7 mouse cellular contexts compared by ENCODE assay signal in genomic region chr1:52113666-52114069, GRCm38 (mm10). TPM values are rescaled to one million over a fixed set of nuclear protein-coding genes. Genes with fewer than 3 reads are reported as not detected.
DNase-seq lines count a peak whose midpoint lies in the region; ATAC-seq and TF ChIP-seq lines count a peak whose summit lies in the region.

No protein-coding gene starts in this region.

- H3K4me2 ChIP-seq in embryonic facial prominence, embryonic 12.5 days (replicated peaks): peak overlapping the region; percentile 52
- peak overlapping the region; percentile 62 for H3K4me2 ChIP-seq in limb, embryonic 12.5 days
- H3K4me2 ChIP-seq in midbrain, embryonic 15.5 days: peak overlapping the region; percentile 51

- H3K4me3 ChIP-seq in embryonic facial prominence, embryonic 12.5 days: peak overlapping the region; percentile 30
- peak overlapping the region; percentile 48 for H3K4me3 ChIP-seq in kidney, adult 2 months (ENCODE audit: insufficient read depth, low read depth, low read length)
- peak overlapping the region; percentile 36 for H3K4me3 ChIP-seq in limb, embryonic 12.5 days (replicated peaks)
- H3K4me3 ChIP-seq in midbrain, embryonic 15.5 days: peak overlapping the region; percentile 30
- H3K4me3 ChIP-seq in spleen, adult 2 months (ENCODE audit: extremely low read depth, insufficient read depth, insufficient read length): peak overlapping the region; percentile 44

- H3K27me3 ChIP-seq in embryonic facial prominence, embryonic 12.5 days: no peaks in the 10 kb centered on the region
- H3K27me3 ChIP-seq in kidney, adult 2 months (replicated peaks; ENCODE audit: control insufficient read depth, insufficient read depth, low read length): no peaks in the 10 kb centered on the region
- no peaks in the 10 kb centered on the region for H3K27me3 ChIP-seq in limb, embryonic 12.5 days
- 0 out of 2 replicates have a peak, but pooled peaks cover 3% of the 10 kb centered on the region for H3K27me3 ChIP-seq in midbrain, embryonic 15.5 days (replicated peaks)
- H3K27me3 ChIP-seq in spleen, adult 2 months (ENCODE audit: control insufficient read depth, insufficient read depth, low read length): no peaks in the 10 kb centered on the region

- peak; percentile 99 for DNase-seq in adrenal gland, postnatal 25 days
- peak; percentile 98 to 99 for DNase-seq in heart, adult 18-20 months
- DNase-seq in kidney, adult 2 months: peak; percentile 99
- peak; percentile 93 to 97 for DNase-seq in spleen, adult 2 months (ENCODE audit: low read depth in 1 of 2, low spot score in 2 of 2)

- 1% methylated on average over 32 of the region's 32 CpGs for WGBS in embryonic facial prominence, embryonic 12.5 days
- WGBS in kidney, adult 2 months: under 1% methylated on average over 32 of the region's 32 CpGs
- under 1% methylated on average over 32 of the region's 32 CpGs for WGBS in limb, embryonic 12.5 days
- WGBS in midbrain, embryonic 15.5 days: under 1% methylated on average over 32 of the region's 32 CpGs
- under 1% methylated on average over 32 of the region's 32 CpGs for WGBS in spleen, adult 2 months

- peak; percentile 95 for ATAC-seq in embryonic facial prominence, embryonic 12.5 days (ENCODE audit: insufficient number of reproducible peaks, insufficient read depth, low FRiP score, low TSS enrichment)
- ATAC-seq in limb, embryonic 12.5 days (ENCODE audit: insufficient number of reproducible peaks, insufficient read depth, low FRiP score, low TSS enrichment, low read depth): peak; percentile 94
- peak; percentile 97 for ATAC-seq in midbrain, embryonic 15.5 days (replicated peaks)

- no peaks in the 10 kb centered on the region for H3K36me3 ChIP-seq in embryonic facial prominence, embryonic 12.5 days
- H3K36me3 ChIP-seq in kidney, adult 2 months (ENCODE audit: control insufficient read depth, insufficient read depth, low read length): no peaks in the 10 kb centered on the region
- no peaks in the 10 kb centered on the region for H3K36me3 ChIP-seq in limb, embryonic 12.5 days
- no peaks in the 10 kb centered on the region for H3K36me3 ChIP-seq in midbrain, embryonic 15.5 days (replicated peaks)
- no peaks in the 10 kb centered on the region for H3K36me3 ChIP-seq in spleen, adult 2 months (ENCODE audit: control insufficient read depth, insufficient read depth, low read length)

- TF ChIP-seq POLR2A in kidney, adult 2 months (IDR thresholded peaks at IDR 0.05; ENCODE audit: low read depth, low read length): peak; percentile 65
- TF ChIP-seq POLR2A in spleen, adult 2 months (IDR thresholded peaks at IDR 0.05; ENCODE audit: low read depth, low read length): peak; percentile 78

- H3K27ac ChIP-seq in embryonic facial prominence, embryonic 12.5 days: peak overlapping the region; percentile 64; the same call in 1 of the 2 replicates
- peak overlapping the region; percentile 69 for H3K27ac ChIP-seq in kidney, adult 2 months (ENCODE audit: insufficient read depth, low read depth, low read length)
- H3K27ac ChIP-seq in limb, embryonic 12.5 days: 0 out of 2 replicates have a peak overlapping the region, but pooled peaks have one; percentile 62
- peak overlapping the region; percentile 80 for H3K27ac ChIP-seq in midbrain, embryonic 15.5 days
- peak overlapping the region; percentile 87 for H3K27ac ChIP-seq in spleen, adult 2 months (ENCODE audit: insufficient read depth, low read length)

- TF ChIP-seq CTCF in kidney, adult 2 months (conservative IDR thresholded peaks at IDR 0.05; ENCODE audit: insufficient read depth, insufficient read length, low read depth, low read length): peak; percentile 93
- TF ChIP-seq CTCF in spleen, adult 2 months (IDR thresholded peaks at IDR 0.05; ENCODE audit: extremely low read depth, insufficient read depth, insufficient read length, insufficient replicate concordance): peak; percentile 99

- H3K9me3 ChIP-seq in embryonic facial prominence, embryonic 12.5 days: no peaks in the 10 kb centered on the region
- no peaks in the 10 kb centered on the region for H3K9me3 ChIP-seq in limb, embryonic 12.5 days
- no peaks in the 10 kb centered on the region for H3K9me3 ChIP-seq in midbrain, embryonic 15.5 days

- H3K9ac ChIP-seq in embryonic facial prominence, embryonic 12.5 days: peak overlapping the region; percentile 39; the same call in 1 of the 2 replicates
- H3K9ac ChIP-seq in limb, embryonic 12.5 days (replicated peaks): peak overlapping the region; percentile 49; the same call in 1 of the 2 replicates
- H3K9ac ChIP-seq in midbrain, embryonic 15.5 days: peak overlapping the region; percentile 24; the same call in 1 of the 2 replicates

- H3K4me1 ChIP-seq in embryonic facial prominence, embryonic 12.5 days: 0 out of 2 replicates have a peak, but pooled peaks cover 4% of the 10 kb centered on the region
- H3K4me1 ChIP-seq in kidney, adult 2 months (ENCODE audit: control insufficient read depth, insufficient read depth, low read length): peaks cover 4% of the 10 kb centered on the region; the same call in 1 of the 2 replicates
- H3K4me1 ChIP-seq in limb, embryonic 12.5 days (replicated peaks): no peaks in the 10 kb centered on the region; the same call in 1 of the 2 replicates
- H3K4me1 ChIP-seq in midbrain, embryonic 15.5 days: peaks cover 7% of the 10 kb centered on the region
- H3K4me1 ChIP-seq in spleen, adult 2 months (ENCODE audit: control insufficient read depth, insufficient read depth, insufficient read length): peaks cover 11% of the 10 kb centered on the region; the same call in 1 of the 2 replicates

RNA-seq across cellular contexts. Expression of gene Stat1, which starts 5.6 kb away (rescaled TPM):
- 68.7 and 94.5 TPM in 2 replicates for total RNA-seq in adrenal gland, postnatal 25 days (2021)
- polyA plus RNA-seq in embryonic facial prominence, embryonic 12.5 days (2016; fragmentation: Nextera tagmentation; extraction: Ambion mirVana): 13.6 and 17.7 TPM in 2 replicates
- total RNA-seq in heart, adult 18-20 months (2021): 10 to 100 TPM; 31.9 to 39.9 TPM
- polyA plus RNA-seq in kidney, adult 2 months (2012; rRNA removed): 35.0 and 40.8 TPM in 2 replicates
- polyA plus RNA-seq in limb, embryonic 12.5 days (2016; fragmentation: Nextera tagmentation; extraction: Ambion mirVana): 15.9 and 16.2 TPM in 2 replicates
- polyA plus RNA-seq in midbrain, embryonic 15.5 days (2015; fragmentation: Nextera tagmentation; extraction: Ambion mirVana): 13.5 and 22.5 TPM in 2 replicates
- polyA plus RNA-seq in spleen, adult 2 months (2012; rRNA removed): 95.0 and 182 TPM in 2 replicates

Comparison
In these comparisons a context has a peak if more than half of its experiments do, and no peak if none do; other contexts are left out.
1. Peak in every context shown above with its lines: DNase-seq, ATAC-seq, H3K4me3 ChIP-seq and H3K27ac ChIP-seq.